Mouse (Mus musculus) ES-E14 (cell line): Measurements from ENCODE around the gene Celf5. TPM values are rescaled to one million over a fixed set of nuclear protein-coding genes. Genes with fewer than 3 reads are reported as not detected.

Source experiments
- DNase-seq: peaks from one replicate; pipeline ENCODE4 v3.0.0-alpha.2; 2013; ENCODE audit warnings: low read depth, low spot score
- H3K27ac ChIP-seq: 2 replicates; pipeline ENCODE4 v1.5.1; 2012; ENCODE audit warnings: low read depth, mild to moderate bottlenecking, low read length, moderate library complexity, mixed read lengths; ENCODE audit not compliant: poor library complexity, insufficient read depth, severe bottlenecking
- H3K36me3 ChIP-seq: 2 replicates; pipeline ENCODE4 v1.6.1; 2012; ENCODE audit warnings: mild to moderate bottlenecking, low read length, moderate library complexity, mixed read lengths; ENCODE audit not compliant: control insufficient read depth, poor library complexity, insufficient read depth, severe bottlenecking
- H3K4me1 ChIP-seq, 2 experiments: fragments of 150-350 bp in 1 of 2; sonication (generic) in 1 of 2; 2 replicates each; pipeline ENCODE4 v1.6.1; 2012; ENCODE audit warnings: low read length in 2 of 2, mild to moderate bottlenecking in 1 of 2, mixed read lengths in 1 of 2; ENCODE audit not compliant: control insufficient read depth in 2 of 2, insufficient read depth in 2 of 2, poor library complexity in 1 of 2
- H3K4me3 ChIP-seq, 2 experiments: fragments of 150-350 bp in 1 of 2; sonication (generic) in 1 of 2; 2 replicates each; pipeline ENCODE4 v1.5.1; 2012; ENCODE audit warnings: low read length in 2 of 2, low read depth in 1 of 2, mild to moderate bottlenecking in 1 of 2, mixed read lengths in 1 of 2; ENCODE audit not compliant: insufficient read depth in 1 of 2, poor library complexity in 1 of 2, severe bottlenecking in 1 of 2
- H3K9ac ChIP-seq: 2 replicates; pipeline ENCODE4 v1.6.1; 2012; ENCODE audit warnings: low read depth, mild to moderate bottlenecking, low read length, mixed read lengths; ENCODE audit not compliant: poor library complexity, insufficient read depth, severe bottlenecking
- H3K9me3 ChIP-seq: fragments of 150-350 bp; sonication (generic); 2 replicates; pipeline ENCODE4 v1.6.1; 2012; ENCODE audit warnings: low read depth, mild to moderate bottlenecking, low read length; ENCODE audit not compliant: control insufficient read depth, insufficient read depth
- CHD2 ChIP-seq: IDR thresholded peaks from 2 replicates; pipeline ENCODE4 v1.6.1; 2014; ENCODE audit warnings: mild to moderate bottlenecking, low read depth, low read length, inconsistent platforms
- HCFC1 ChIP-seq: IDR thresholded peaks from 2 replicates; pipeline ENCODE4 v1.6.1; 2012; ENCODE audit warnings: low read length, inconsistent platforms, borderline replicate concordance; ENCODE audit not compliant: insufficient read depth
- MAFK ChIP-seq: IDR thresholded peaks from 2 replicates; pipeline ENCODE4 v1.6.1; 2014; ENCODE audit warnings: mild to moderate bottlenecking, low read depth, low read length, inconsistent platforms; ENCODE audit not compliant: insufficient read depth
- ZC3H11A ChIP-seq: IDR thresholded peaks from 2 replicates; pipeline ENCODE4 v1.6.1; 2012; ENCODE audit warnings: low read depth, mild to moderate bottlenecking, inconsistent platforms, low read length, borderline replicate concordance
- ZNF384 ChIP-seq: IDR thresholded peaks from 2 replicates; pipeline ENCODE4 v1.6.1; 2012; ENCODE audit warnings: low read depth, low read length, inconsistent platforms
- in situ Hi-C, 2 experiments: fragments of 600-800 bp; cut with MboI; formaldehyde crosslinking; loops; one replicate each; pipeline ENCODE4 v1.15.1; 2025; ENCODE audit warnings: low sequenced_read_pairs in 2 of 2, inconsistent platforms in 1 of 2; ENCODE audit not compliant: unreplicated experiment in 2 of 2
- total RNA-seq: library from RNA; depleted of rRNA; stranded (reverse); fragments of 300-350 nt; gene quantifications from 2 replicates; pipeline ENCODE4 v1.2.3, GENCODE M21; 2012

Celf5 gene
- total RNA-seq, 1 experiment: 5.0 TPM

DNA sequence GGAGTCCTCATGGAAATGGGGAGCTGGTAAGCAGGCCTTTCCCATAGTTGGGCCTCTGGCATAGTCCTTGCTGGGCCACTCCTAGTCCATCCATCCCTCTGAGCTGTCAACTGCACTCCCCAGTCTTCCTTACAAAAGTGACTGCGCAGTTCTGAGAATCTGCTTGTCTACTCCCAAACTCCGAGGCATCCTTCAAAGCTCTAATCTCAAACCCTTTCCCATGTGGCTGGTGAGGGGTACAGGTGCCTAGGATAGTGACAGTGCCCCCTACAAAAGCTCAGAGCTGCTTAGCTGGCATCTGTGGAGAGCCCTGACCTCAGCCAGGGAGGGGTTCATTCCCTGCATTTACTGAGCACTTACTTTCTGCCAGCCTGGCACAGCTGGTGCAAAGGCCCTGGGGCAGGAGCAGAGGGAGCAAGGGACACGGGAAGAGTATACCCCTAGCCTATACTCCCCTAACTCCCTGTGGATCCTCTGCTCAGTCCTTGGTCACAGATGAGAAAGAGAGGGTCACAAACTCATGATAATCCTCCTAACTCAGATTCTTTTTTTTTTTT lies 59.8 kb downstream of the Celf5 start:
- no peak for DNase-seq
- in situ Hi-C loops: no loop called here
- TF ChIP-seq MAFK (no peak), CHD2 (no peak), HCFC1 (no peak), ZC3H11A (no peak), ZNF384 (no peak)
- Histone ChIP-seq H3K9me3 (no peaks in the 10 kb centered on the region), H3K36me3 (no peaks in the 10 kb centered on the region), H3K9ac (no peak overlapping the region), H3K27ac (no peak overlapping the region), H3K4me1 (peaks cover 5 to 51% of the 10 kb centered on the region in 2 experiments), H3K4me3 (no peak overlapping the region)

DNA sequence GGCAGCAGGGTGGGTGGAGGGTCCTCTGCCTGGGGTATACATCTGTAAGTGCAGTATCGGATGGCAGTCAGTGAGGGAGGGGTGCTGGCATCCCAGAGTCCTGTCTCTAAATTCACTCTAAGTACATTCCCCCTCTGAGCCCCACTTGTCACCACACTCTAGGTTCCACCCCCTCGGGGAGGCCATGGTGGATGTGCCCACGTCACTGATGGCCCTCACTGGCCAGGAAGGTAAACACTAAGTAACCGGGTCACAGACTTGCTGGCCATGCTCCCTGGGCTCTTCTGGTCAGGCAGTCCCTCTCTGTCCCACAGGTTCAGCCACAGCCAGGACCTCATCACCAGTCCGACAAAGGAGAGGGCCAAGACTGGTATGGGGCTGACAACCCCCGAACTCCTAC lies 60.3 kb downstream of the Celf5 start:
- Histone ChIP-seq H3K36me3 (no peaks in the 10 kb centered on the region), H3K4me3 (no peak overlapping the region), H3K9me3 (no peaks in the 10 kb centered on the region), H3K27ac (no peak overlapping the region), H3K9ac (no peak overlapping the region), H3K4me1 (peaks cover 5 to 55% of the 10 kb centered on the region in 2 experiments)
- TF ChIP-seq CHD2: no peak
- TF ChIP-seq ZC3H11A: no peak
- no peak for DNase-seq
- in situ Hi-C loops: no loop called here

DNA sequence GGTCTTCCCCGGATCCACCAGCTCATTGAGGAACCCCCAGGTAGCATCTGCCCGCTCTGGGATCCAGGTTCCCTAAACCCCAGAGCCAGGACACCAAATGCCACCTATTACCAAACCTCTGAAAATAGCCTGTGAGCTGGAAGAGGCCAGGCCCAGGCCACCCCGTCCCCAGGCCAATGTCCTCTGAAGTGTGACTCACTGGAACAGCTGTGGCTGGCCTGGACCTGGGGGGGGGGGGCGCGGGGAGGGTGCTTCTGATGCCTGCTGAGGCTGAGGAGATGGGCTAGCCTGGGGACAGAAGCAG lies 60.8 kb downstream of the Celf5 start:
- Histone ChIP-seq H3K9ac (no peak overlapping the region), H3K36me3 (no peaks in the 10 kb centered on the region), H3K4me1 (peaks cover 5 to 55% of the 10 kb centered on the region in 2 experiments), H3K9me3 (no peaks in the 10 kb centered on the region), H3K4me3 (no peak overlapping the region), H3K27ac (no peak overlapping the region)
- TF ChIP-seq MAFK (no peak), ZNF384 (no peak)
- in situ Hi-C loops: no loop called here
- no peak for DNase-seq

DNA sequence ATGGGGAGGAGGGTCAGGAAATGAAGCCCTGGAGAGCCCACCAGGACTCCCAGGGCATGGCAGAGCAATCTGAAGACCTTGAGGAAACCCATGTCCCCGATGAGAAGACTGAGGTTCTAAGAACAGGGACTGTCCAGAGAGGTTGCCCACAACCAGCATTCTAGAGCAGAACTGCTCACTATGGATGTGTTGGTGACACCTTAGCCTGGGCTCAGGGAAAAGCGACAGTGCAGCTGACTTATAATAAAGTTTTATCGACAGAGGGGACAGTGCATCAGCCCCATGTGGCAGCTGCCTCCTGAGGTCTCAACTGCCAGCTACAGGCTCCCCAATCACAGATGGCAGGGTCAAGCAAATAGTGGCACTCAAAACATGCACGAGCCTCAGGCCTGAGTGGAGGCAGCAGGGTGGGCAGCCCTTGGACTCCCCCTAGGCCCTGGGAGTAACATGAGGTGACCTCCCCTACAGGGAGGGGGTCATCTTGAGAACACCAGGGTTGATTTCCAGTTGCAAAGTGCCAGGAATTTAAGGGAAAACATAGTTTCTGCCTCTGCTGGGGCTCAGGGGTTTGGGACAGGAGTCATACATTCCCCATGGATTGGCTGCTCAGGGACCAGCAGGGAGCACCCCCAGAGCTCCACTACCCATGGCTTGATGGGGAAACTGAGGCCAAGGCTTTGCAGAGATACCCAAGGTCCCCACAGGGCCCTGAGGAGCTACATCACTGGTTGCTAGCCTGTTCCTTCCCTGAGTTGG lies 61.3 kb downstream of the Celf5 start:
- DNase-seq: no peak
- no peaks in the 10 kb centered on the region for H3K9me3 ChIP-seq
- no peak overlapping the region for H3K27ac ChIP-seq
- H3K4me3 ChIP-seq: no peak overlapping the region
- TF ChIP-seq ZNF384 (no peak), HCFC1 (no peak), MAFK (no peak), CHD2 (no peak), ZC3H11A (no peak)
- no peak overlapping the region for H3K9ac ChIP-seq
- no peaks in the 10 kb centered on the region for H3K36me3 ChIP-seq
- peaks cover 5 to 53% of the 10 kb centered on the region in 2 experiments for H3K4me1 ChIP-seq
- in situ Hi-C loops: no loop called here
